Mouse (Mus musculus) layer of hippocampus, adult 18-20 months (tissue): Measurements from ENCODE around the gene Chpf. TPM values are rescaled to one million over a fixed set of nuclear protein-coding genes. Genes with fewer than 3 reads are reported as not detected.

ENCODE experiments used
- DNase-seq, 2 experiments: peaks; one replicate each; pipeline ENCODE4 v3.0.0; 2022; ENCODE audit warnings: low spot score in 2 of 2
- total RNA-seq, 2 experiments: library from RNA; stranded (reverse); gene quantifications; 2 replicates each; pipeline ENCODE4 v1.2.3; 2021

Chpf gene
- total RNA-seq, 2 experiments from 2014 or later: 90.3 to 91.5 TPM

DNA sequence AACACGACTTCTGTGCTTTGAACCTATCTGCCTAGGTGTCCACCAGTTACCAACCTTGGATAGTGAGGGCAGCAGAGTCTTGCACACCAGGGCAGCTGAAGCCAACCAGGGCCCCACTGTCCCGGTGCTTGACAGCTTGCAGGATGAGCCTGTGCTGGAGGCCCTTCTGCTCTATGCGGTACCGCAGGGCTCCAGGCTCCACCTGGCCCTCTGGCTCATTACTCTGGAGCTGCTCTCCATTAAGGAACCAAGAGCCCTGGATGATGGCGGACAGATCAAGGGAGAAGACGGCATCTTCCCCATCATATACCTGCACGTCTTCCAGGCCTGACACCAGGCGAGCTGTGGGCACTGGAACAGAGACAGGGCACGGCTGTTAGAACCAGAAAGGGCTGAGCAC lies 22.8 kb upstream of the Chpf start:
- no peak for DNase-seq

DNA sequence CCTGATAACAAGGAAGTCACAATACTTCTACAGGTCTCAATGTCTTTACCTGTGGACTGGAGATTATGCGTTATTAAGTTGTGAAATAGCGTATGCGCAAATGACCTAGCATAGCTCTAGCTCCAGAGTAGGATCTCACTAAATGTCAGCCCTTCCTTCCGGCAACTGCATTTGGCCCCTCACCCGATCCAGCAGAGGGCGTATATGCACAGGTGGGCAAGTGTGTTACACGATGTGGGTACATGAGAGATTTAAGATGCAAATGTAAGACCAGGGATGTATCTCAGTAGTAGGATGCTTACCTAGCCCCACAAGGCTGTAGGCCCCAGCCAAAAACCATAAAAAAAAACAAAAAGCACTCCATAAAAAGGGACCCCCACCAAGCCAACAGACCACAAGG lies 20.3 kb upstream of the Chpf start:
- DNase-seq: no peak

DNA sequence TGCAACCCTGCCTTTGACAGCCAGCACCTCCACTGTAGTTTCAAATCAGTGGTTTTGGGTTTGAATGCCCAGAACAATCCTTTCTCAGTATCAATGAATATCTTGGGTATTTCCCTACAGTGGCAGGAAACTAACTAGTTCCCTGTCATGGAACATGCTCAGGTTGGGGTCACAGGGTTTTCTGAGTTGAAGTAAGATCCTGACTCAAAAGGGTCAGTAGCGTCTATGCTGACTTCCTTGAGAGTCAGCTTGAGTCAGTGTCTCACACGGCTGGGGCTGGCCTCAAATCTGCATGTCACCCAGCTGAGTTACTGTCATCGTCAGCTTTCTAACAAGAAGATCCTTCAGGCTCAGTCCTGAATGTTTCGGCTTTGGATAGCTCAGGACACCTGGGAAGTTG lies 19.8 kb upstream of the Chpf start:
- DNase-seq: no peak

DNA sequence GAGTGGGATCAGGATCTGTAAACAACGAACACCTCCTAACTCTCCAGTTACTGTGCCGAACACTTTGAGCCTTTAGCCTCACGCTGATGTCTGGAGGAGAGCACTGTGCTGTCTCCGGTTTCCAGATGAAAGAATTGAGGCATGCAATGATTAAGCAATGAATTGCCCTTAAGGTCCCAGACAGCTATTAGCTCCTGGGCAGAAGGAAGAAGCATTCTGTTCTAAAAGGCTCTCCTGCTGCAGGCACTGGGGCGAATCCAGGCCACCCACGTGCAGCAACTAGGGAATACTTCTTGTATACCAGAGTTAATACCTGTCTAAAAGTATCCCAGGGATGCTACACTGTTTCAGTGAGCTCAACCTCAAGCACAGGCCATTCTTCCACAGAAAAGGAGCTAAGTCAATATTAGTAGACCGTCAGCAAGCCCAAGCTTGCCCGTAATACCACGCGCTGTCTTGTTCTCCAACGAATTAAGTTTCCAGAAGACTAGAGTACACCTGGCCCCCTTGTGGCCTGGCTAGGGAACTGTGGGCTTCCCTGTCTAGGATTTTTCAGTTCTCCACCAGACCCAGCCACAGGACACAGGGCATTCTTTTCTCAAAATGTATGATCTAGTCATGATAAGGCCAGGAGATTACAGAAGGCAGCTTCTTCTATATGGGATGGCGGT lies 15.9 kb upstream of the Chpf start:
- peak in 1 of 2 experiments; percentile 43 for DNase-seq

DNA sequence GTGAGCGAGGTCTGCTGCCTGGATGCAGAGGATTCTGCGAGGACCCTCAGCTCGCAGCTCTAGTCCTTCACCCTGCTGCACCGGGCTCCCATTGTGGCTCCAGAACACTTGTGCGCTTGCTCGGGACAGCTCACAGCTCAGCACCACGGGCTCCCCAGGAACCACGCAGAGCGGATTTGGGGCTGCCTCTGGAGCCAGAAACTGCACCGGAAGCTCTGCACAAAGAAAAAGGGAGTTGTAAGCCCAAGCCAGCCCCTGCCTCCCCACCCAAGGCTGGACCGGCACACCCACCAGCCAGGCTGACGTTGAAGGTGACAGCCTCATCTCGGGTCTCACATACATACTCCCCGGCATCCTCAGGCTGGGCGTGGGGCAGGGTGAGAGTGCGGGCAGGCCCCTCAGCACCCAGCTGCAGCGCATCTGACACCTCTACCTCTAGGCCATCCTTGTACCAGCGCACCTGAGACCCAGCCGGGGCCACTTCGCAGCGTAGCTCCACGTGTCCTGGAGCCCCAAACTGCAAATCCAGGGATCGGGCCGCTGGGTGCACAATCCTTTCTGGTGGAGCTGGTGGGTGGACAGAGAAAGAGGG lies 13.6 kb upstream of the Chpf start:
- DNase-seq: no peak

DNA sequence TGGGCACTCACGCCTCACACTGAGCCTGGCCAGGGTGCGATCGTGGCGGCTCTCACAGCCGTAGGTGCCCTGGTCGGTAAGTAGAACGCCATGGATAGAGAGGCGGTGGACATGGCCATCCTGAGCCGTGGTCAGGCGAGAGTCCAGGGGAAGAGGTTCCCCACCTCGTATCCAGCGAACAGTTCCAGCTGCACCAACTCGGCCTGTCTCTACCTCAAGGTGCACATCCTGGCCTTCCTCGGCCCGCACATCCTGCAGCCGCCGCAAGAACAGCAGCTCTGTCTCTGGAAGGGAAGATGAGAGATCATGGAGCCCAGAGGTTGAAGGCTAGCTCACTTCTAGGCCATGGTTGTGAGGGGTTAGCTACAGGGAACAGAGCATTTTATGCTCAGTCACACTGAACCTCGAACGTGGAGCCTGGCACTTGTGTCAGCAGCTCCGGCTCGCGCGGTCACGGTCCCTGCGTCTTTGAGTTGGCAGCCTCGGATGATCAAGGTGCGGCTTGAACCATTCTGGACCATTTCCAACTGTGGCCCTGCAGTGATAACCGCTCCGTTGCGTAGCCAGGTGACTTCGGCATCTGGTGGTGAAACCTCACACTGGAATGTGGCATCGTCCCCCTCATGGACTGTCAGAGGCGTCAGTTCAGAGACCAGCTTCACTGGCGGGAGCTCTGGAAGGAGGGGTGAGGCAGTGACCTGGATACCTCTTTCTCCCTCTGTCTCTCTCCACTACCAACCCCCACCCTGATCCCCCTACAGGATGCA lies 11.9 kb upstream of the Chpf start:
- DNase-seq: no peak

DNA sequence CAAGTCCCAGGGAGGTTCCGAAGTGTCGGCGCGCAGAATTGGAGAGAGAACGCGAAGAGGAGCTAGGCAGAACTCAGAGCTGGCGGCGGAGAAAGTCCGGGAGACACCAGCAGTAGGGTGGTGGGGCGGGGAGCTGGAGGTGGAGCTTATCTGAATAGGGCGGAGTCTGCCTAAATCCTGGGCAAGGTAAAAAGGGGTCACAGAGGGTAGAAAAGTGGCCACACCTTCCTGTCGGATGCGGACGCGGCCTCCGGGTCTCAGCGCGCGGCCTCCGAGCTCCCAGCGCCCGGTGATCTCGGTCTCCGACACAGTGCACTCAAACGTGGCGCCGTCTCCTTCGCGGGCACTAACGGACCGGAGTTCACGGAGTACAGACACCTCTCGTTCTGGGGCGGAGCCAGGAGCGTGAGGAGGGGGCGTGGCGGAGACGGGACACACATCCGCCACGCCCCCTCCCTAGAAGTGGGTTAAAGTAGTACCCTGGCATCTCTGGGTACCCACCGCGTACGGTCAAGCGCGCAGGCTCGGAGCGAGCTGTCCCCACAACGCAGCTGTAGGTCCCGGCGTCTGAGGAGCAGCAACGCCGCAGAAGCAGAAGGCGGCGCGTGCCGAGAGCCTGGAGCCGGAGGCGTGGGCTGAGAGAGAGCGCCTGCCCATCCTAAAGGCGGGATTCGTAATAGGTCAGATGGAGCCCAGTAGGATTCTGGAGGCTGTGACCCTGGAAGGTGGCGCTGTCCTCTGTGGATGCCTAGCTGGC lies 8.5 kb upstream of the Chpf start:
- DNase-seq: peak in 1 of 2 experiments; percentile 60

DNA sequence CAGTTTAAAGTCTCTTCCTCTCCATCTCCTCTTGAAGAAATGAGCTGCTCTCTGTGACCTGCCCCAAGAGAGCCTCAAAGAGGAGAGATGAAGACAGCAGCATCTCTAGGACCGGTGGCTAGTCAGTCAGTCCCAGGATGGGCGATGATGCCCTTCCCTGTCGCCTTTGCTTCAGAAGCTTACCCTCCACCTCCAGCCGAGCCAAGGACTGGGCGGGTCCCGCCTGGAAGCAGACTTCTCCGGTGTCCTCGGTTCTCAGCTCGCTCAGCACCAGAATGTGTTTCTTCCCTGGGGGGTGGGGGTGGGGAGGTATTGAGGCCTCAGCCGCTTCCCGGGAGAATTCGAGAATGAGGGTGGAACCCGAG lies 7.9 kb upstream of the Chpf start:
- DNase-seq: no peak

DNA sequence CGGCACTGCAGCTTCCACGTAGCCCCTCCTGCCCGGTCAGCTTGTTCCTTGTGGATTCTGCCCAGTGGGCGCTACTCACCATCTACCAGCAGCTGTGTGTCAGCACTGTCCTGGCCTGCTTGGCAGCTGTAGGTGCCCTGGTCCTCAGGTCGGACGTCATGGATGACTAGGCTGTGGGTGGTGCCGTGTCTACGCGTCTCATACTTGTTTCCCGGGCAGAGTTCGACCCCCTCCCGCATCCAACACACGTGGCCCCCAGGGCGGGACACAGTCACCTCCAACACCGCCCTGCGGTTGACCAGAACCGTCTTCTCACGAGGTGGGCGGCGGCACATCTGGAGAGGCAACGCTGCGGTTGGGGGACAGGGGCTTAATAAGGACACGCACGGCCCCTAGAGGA lies 7.5 kb upstream of the Chpf start:
- DNase-seq: no peak

DNA sequence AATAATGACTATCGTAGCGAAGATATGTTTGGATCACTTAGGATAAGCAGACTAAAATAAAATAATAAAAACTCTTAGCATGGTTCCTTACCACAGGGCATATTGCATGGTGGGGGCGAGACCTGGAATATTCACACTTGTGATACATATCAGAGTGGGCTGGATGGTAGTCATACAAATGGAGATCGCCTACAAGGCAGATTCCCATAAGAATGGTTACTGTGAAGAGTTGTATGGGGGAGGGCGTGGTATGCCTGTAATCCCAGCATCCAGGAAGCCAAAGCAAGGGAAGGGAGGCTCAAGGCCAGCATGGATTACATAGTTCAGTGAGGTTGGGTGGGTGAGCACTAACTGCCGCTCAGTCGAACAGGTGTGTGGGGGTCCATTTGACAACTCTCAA lies 1.6 kb upstream of the Chpf start:
- DNase-seq: peak in 1 of 2 experiments; percentile 66

DNA sequence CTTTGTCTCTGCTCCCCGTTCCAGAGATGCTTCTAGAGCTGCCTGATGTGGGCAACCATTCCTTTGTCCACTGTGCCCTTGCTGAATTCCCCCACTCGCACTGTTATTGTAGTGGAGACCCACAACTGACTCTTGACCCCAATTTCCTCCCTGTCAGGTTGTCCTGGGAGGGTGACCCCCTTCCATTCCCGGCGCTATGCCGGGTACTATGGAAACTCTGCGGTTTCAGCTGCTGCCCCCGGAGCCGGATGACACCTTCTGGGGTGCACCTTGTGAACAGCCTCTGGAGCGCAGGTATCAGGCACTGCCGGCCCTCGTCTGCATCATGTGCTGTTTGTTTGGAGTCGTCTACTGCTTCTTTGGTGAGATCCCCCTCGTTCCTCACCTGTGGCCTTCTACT lies 929 bp upstream of the Chpf start:
- DNase-seq: no peak

DNA sequence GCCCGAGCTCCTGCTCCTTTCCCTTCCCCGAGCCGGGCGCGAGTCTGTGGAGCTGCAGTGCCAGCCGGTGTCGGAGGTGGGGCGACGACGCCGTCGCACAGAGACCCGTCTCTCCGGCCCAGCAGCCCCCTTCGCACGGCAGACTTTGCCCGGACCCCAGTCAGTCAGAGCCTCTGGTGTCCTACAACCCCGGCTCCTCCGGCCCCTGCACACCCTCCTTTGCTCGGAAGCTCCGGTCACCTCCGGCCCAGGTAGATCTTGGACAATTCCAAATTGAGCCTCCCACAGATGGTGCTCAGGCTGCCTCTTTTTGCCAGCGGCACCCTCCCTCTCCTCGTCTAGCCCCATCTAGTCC lies 505 bp upstream of the Chpf start:
- peak in 1 of 2 experiments; percentile 34 for DNase-seq

DNA sequence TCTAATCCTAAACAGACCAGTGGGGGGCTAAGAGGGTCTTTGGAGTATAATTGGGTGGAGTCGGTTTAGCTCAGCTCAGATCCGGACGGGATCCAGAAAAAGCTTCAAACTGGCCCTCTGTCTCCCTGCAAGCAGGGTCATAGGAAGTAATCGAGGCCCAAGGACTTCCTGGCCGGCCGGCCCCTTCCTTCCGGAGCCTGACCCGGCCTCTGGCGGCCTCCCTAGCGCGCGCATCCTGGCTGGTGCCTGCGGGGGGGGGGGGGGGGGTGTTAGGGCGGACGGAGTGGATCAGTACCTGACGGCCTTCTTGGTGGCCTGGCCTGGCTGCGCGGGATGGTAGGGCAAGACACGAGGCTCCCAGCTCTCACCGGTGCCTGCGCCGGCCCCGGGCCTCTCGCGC lies 610 bp downstream of the Chpf start:
- no peak for DNase-seq

DNA sequence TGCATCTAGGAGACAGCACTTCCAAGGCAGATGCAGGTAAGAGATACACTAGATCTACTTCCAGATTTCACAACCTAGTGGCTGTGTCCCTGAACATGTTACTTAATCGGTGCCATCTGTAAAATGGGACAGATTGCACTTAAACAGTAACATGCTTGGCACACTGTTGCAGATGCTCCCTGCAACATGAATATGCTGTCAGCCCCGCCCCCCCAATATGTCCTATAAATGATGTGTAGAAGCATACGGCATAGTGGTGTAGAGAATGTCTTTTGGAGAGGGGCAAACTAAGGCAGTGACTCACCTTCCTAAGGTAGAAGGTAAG lies 1.2 kb downstream of the Chpf start:
- peak in 1 of 2 experiments; percentile 70 for DNase-seq

DNA sequence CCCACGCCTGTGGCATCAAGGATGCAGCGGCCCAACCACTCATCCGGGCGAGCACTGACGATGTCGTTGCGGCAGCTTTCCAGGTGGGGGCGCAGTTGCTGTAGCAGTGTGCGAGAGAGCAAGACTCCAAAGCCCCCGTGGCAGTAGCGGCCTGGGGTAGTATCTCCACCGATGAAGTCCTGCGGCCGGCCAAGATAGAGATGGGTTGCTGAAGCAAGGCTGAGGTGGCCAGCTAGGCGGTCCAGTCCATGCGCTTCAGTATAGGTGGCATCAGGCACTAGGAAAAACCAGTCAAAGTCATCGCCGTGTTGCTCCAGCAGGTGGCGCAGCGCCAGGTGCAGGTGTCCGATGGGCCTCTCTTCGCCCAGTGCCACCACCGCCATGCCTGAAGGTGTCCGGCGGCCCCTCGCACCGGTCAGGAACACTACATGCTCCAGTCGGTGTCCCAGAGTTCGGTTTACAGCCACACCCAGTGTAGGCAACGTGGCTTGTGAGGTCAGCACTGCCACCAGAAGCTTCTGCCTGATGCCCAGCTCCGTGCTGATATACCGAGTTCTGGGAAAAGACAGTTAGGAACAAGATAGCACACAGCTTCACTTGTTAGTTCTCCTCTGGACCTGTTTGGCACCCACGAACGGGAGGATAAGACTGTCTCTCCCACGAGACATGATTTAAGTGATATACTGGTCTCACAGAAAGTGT lies 1.7 kb downstream of the Chpf start:
- peak; percentile 71 to 87 for DNase-seq

DNA sequence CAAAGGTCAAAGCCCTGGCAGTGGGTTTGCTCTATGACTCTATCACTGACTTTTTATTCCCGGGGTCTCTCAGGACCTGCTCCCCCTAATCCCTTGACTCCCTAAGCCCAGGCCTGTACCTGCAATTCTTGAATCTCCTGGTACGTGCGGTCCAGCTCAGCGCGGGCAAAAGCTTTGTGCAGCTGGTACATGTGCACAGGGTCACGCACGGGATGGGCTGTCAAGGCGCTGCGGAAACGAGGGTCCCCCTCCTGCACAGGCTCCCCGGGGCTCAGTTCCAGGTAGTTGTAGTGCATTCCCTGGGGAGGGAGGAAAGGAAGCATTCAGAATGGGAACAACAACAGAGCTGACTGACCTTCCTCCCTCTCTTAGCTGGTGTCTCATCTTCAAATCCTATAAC lies 2.7 kb downstream of the Chpf start:
- DNase-seq: no peak

DNA sequence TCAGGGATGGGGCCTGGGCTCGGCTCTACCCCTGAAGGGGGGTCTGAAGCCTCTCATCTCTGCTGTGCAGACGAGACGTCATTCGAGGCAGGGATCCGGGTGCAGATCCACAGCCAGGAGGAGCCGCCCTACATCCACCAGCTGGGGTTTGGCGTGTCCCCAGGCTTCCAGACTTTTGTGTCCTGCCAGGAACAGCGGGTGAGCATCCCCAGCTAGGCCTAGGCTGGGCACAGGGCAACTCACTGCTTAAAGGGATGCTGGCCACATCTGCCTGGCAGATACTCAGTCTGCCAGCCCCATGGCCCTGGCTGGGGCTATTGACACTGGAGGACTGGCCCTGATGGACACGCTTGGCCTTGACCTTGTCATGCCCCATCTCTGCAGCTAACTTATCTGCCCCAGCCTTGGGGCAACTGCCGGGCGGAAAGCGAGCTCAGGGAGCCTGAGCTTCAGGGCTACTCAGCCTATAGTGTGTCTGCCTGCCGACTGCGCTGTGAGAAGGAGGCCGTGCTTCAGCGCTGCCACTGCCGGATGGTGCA lies 9.8 kb downstream of the Chpf start:
- no peak for DNase-seq

DNA sequence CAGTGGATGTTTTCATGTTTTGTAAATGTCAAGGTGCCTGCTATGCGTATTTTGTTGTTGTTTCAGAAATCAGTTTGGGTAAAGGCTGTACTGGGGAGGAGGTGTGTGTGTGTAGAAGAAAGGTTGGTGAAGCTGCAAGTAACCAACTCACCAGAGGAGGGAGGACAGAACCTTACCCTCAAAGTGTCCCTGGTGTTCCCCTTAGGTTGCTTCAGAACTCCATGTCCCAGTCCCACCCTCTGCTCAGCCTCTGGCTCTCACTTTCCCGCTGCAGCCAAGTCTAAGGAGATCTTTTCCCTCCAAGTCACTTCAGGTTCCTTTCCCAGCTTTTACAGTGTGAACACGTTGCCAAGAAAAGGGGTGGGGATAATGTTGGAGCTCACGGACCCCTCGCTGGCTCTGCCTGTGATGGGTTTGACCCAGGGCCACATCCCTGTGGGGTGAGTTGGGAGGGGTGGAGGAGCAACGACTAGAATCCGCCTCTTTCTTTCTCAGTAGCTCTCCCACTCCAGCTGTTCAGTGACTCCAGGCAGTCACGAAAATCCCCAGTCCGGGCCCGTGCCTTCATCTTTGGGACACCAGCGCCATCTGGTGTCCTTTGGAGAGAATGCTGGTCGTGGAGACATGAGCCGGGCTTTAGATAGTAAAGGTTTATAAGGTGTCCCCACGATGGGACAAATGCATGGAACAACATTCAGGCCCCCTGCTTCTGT lies 11.7 kb downstream of the Chpf start:
- DNase-seq: peak; percentile 67 to 90

DNA sequence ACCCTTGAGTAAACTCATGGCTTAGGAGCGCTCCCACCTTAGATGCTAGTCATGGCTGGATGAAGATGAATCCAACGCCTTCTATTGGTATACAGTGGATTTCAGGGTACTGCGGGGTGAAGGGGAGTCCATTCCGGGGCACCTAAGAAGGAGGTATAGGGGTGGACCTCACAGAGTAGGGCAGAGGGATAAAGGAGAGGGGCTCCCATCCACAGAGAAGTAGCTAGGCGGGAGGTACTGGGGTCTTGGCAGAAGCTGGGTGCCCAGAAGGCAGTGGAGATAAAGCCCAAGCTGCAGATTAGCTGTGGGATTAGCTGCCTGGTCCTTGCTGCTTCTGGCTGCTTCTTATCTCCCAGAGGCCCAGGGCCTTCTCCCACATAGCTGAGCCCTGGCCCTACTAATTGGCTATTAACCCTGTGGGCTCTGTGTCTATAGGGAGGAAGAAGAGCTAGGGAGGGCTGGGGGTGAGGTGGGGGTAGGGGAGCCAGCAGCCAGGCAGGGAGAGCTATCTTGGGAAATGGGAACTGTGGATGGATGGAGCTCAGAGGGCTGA lies 15.4 kb downstream of the Chpf start:
- DNase-seq: no peak

DNA sequence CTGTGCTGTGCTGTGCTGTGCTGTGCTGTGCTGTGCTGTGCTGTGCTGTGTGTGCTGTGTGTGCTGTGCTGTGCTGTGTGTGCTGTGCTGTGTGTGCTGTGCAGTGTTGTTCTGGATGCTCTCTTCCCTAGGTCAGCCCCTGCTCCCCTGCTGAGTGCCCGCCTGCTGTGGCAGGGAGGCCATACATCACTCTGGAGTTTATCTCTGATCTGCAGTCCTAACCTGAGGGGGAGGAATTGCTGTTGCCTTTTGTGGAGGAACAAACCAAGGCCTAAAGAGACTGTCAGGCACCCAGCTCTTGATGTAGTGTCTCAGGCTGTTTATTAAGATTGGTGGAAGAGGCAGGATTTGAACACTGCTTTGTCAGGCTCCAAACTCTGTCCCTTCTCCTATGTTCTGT lies 16.5 kb downstream of the Chpf start:
- DNase-seq: no peak
